Mouse (Mus musculus): ENCODE results near the gene Ppp1cc. TPM values are rescaled to one million over a fixed set of nuclear protein-coding genes. Genes with fewer than 3 reads are reported as not detected.

Gene Ppp1cc
- polyA plus RNA-seq, 1 experiment = 410 TPM

GRCm38 (mm10) chr5:122192347-122192746 lies 34.3 kb downstream of the Ppp1cc start:
- H3K27ac ChIP-seq (ENCODE audit: insufficient read depth, low read length) = no peak overlapping the region
- no peak overlapping the region for H3K4me3 ChIP-seq (replicated peaks; ENCODE audit: insufficient read depth, low read depth, low read length)
- no peaks in the 10 kb centered on the region for H3K4me1 ChIP-seq (ENCODE audit: control insufficient read depth, insufficient read depth, low read length)
- no peak for DNase-seq
- WGBS = 47% methylated on average over 4 of the region's 4 CpGs
- H3K27me3 ChIP-seq (ENCODE audit: control insufficient read depth, insufficient read depth, low read length) = no peaks in the 10 kb centered on the region
- TF ChIP-seq CTCF (IDR thresholded peaks at IDR 0.05; ENCODE audit: borderline replicate concordance, insufficient read depth, low read depth, low read length) (no peak), POLR2A (IDR thresholded peaks at IDR 0.05; ENCODE audit: borderline replicate concordance, insufficient read depth, low read length) (no peak)

GRCm38 (mm10) chr5:122200872-122201271 lies 42.8 kb downstream of the Ppp1cc start:
- 92% methylated on average over 4 of the region's 4 CpGs for WGBS
- Histone ChIP-seq H3K27ac (ENCODE audit: insufficient read depth, low read length) (no peak overlapping the region), H3K4me1 (ENCODE audit: control insufficient read depth, insufficient read depth, low read length) (no peaks in the 10 kb centered on the region), H3K4me3 (replicated peaks; ENCODE audit: insufficient read depth, low read depth, low read length) (no peak overlapping the region), H3K27me3 (ENCODE audit: control insufficient read depth, insufficient read depth, low read length) (no peaks in the 10 kb centered on the region)
- no peak for TF ChIP-seq POLR2A (IDR thresholded peaks at IDR 0.05; ENCODE audit: borderline replicate concordance, insufficient read depth, low read length)
- TF ChIP-seq CTCF (IDR thresholded peaks at IDR 0.05; ENCODE audit: borderline replicate concordance, insufficient read depth, low read depth, low read length) = no peak
- no peak for DNase-seq

GRCm38 (mm10) chr5:122201904-122202303 lies 43.8 kb downstream of the Ppp1cc start:
- DNase-seq = no peak
- H3K4me1 ChIP-seq (ENCODE audit: control insufficient read depth, insufficient read depth, low read length) = no peaks in the 10 kb centered on the region
- no peak overlapping the region for H3K4me3 ChIP-seq (replicated peaks; ENCODE audit: insufficient read depth, low read depth, low read length)
- TF ChIP-seq CTCF (IDR thresholded peaks at IDR 0.05; ENCODE audit: borderline replicate concordance, insufficient read depth, low read depth, low read length) (no peak), POLR2A (IDR thresholded peaks at IDR 0.05; ENCODE audit: borderline replicate concordance, insufficient read depth, low read length) (no peak)
- H3K27me3 ChIP-seq (ENCODE audit: control insufficient read depth, insufficient read depth, low read length) = no peaks in the 10 kb centered on the region
- 88% methylated on average over 6 of the region's 6 CpGs for WGBS
- H3K27ac ChIP-seq (ENCODE audit: insufficient read depth, low read length) = no peak overlapping the region

- WGBS = 69% methylated on average over 2 of the region's 2 CpGs
- TF ChIP-seq POLR2A (IDR thresholded peaks at IDR 0.05; ENCODE audit: borderline replicate concordance, insufficient read depth, low read length) = no peak
- TF ChIP-seq CTCF (IDR thresholded peaks at IDR 0.05; ENCODE audit: borderline replicate concordance, insufficient read depth, low read depth, low read length) = no peak
- DNase-seq = no peak
- no peak overlapping the region for H3K27ac ChIP-seq (ENCODE audit: insufficient read depth, low read length)
- no peaks in the 10 kb centered on the region for H3K27me3 ChIP-seq (ENCODE audit: control insufficient read depth, insufficient read depth, low read length)
- H3K4me1 ChIP-seq (ENCODE audit: control insufficient read depth, insufficient read depth, low read length) = no peaks in the 10 kb centered on the region
- H3K4me3 ChIP-seq (replicated peaks; ENCODE audit: insufficient read depth, low read depth, low read length) = no peak overlapping the region
Observed at GRCm38 (mm10) chr5:122204180-122204579, 46.1 kb downstream of the Ppp1cc start.

GRCm38 (mm10) chr5:122206475-122206874 lies 48.4 kb downstream of the Ppp1cc start, which contains the start of gene Hvcn1:
Gene Hvcn1 (plus strand): TSS chr5:122206804.
- DNase-seq = no peak
- no peak within 1 kb of the TSS for H3K27ac ChIP-seq (ENCODE audit: insufficient read depth, low read length)
- H3K27me3 ChIP-seq (ENCODE audit: control insufficient read depth, insufficient read depth, low read length) = no peaks in the 10 kb centered on the region
- peaks cover 5% of the 10 kb centered on the region for H3K4me1 ChIP-seq (ENCODE audit: control insufficient read depth, insufficient read depth, low read length)
- 72% methylated on average over 4 of the region's 4 CpGs for WGBS
- no peak within 1 kb of the TSS for H3K4me3 ChIP-seq (replicated peaks; ENCODE audit: insufficient read depth, low read depth, low read length)
- no peak for TF ChIP-seq CTCF (IDR thresholded peaks at IDR 0.05; ENCODE audit: borderline replicate concordance, insufficient read depth, low read depth, low read length)
- no peak for TF ChIP-seq POLR2A (IDR thresholded peaks at IDR 0.05; ENCODE audit: borderline replicate concordance, insufficient read depth, low read length)

GRCm38 (mm10) chr5:122208909-122209308 lies 50.8 kb downstream of the Ppp1cc start:
- TF ChIP-seq POLR2A (IDR thresholded peaks at IDR 0.05; ENCODE audit: borderline replicate concordance, insufficient read depth, low read length) = no peak
- no peak for TF ChIP-seq CTCF (IDR thresholded peaks at IDR 0.05; ENCODE audit: borderline replicate concordance, insufficient read depth, low read depth, low read length)
- WGBS = 66% methylated on average over 6 of the region's 6 CpGs
- Histone ChIP-seq H3K4me1 (ENCODE audit: control insufficient read depth, insufficient read depth, low read length) (peaks cover 5% of the 10 kb centered on the region), H3K4me3 (replicated peaks; ENCODE audit: insufficient read depth, low read depth, low read length) (no peak overlapping the region), H3K27ac (ENCODE audit: insufficient read depth, low read length) (no peak overlapping the region), H3K27me3 (ENCODE audit: control insufficient read depth, insufficient read depth, low read length) (no peaks in the 10 kb centered on the region)
- no peak for DNase-seq

- DNase-seq = no peak
- WGBS = 15% methylated on average over 21 of the region's 21 CpGs
- TF ChIP-seq CTCF (IDR thresholded peaks at IDR 0.05; ENCODE audit: borderline replicate concordance, insufficient read depth, low read depth, low read length) (no peak), POLR2A (IDR thresholded peaks at IDR 0.05; ENCODE audit: borderline replicate concordance, insufficient read depth, low read length) (no peak)
- Histone ChIP-seq H3K27me3 (ENCODE audit: control insufficient read depth, insufficient read depth, low read length) (no peaks in the 10 kb centered on the region), H3K27ac (ENCODE audit: insufficient read depth, low read length) (no peak overlapping the region), H3K4me1 (ENCODE audit: control insufficient read depth, insufficient read depth, low read length) (peaks cover 5% of the 10 kb centered on the region), H3K4me3 (replicated peaks; ENCODE audit: insufficient read depth, low read depth, low read length) (no peak overlapping the region)
Observed at GRCm38 (mm10) chr5:122209591-122210368, 51.7 kb downstream of the Ppp1cc start.

GRCm38 (mm10) chr5:122210890-122211289 lies 52.8 kb downstream of the Ppp1cc start:
- TF ChIP-seq POLR2A (IDR thresholded peaks at IDR 0.05; ENCODE audit: borderline replicate concordance, insufficient read depth, low read length) = no peak
- no peak for TF ChIP-seq CTCF (IDR thresholded peaks at IDR 0.05; ENCODE audit: borderline replicate concordance, insufficient read depth, low read depth, low read length)
- 94% methylated on average over 8 of the region's 8 CpGs for WGBS
- peaks cover 5% of the 10 kb centered on the region for H3K4me1 ChIP-seq (ENCODE audit: control insufficient read depth, insufficient read depth, low read length)
- H3K4me3 ChIP-seq (replicated peaks; ENCODE audit: insufficient read depth, low read depth, low read length) = no peak overlapping the region
- DNase-seq = no peak
- no peak overlapping the region for H3K27ac ChIP-seq (ENCODE audit: insufficient read depth, low read length)
- no peaks in the 10 kb centered on the region for H3K27me3 ChIP-seq (ENCODE audit: control insufficient read depth, insufficient read depth, low read length)

Measured in cerebellum, adult 2 months (tissue).